Mouse (Mus musculus): ENCODE results near the gene Sh2b1. TPM values are rescaled to one million over a fixed set of nuclear protein-coding genes. Genes with fewer than 3 reads are reported as not detected.

Sh2b1 gene
- total RNA-seq, 2 experiments from 2014 or later: 68.5 to 73.5 TPM

GRCm38 (mm10) chr7:126428631-126429502, 46.4 kb downstream of the Sh2b1 start, which contains the start of gene Rabep2:
Rabep2 (plus strand) TSS chr7:126428759.
- intact Hi-C loops (cut with DNase I): loop anchor here (2.0 kb wide), 1 partner anchor 74 kb away; the partner anchor contains the start of gene Atxn2l
- peak; percentile 94 to 95 for DNase-seq (ENCODE audit: low spot score in 2 of 2)

GRCm38 (mm10) chr7:126428154-126428553, 47.1 kb downstream of the Sh2b1 start:
- intact Hi-C loops (cut with DNase I): loop anchor here (2.0 kb wide), 1 partner anchor 75 kb away; the partner anchor contains the start of gene Atxn2l
- DNase-seq (ENCODE audit: low spot score in 2 of 2): no peak

GRCm38 (mm10) chr7:126427323-126427860, 47.8 kb downstream of the Sh2b1 start:
- DNase-seq (ENCODE audit: low spot score in 2 of 2): no peak
- intact Hi-C loops (cut with DNase I): no loop called here

- DNase-seq (ENCODE audit: low spot score in 2 of 2): no peak
- intact Hi-C loops (cut with DNase I): no loop called here
These were observed 51.1 kb downstream of the Sh2b1 start for GRCm38 (mm10) chr7:126424161-126424560.

GRCm38 (mm10) chr7:126421756-126422155, 53.5 kb downstream of the Sh2b1 start:
- intact Hi-C loops (cut with DNase I): no loop called here
- DNase-seq (ENCODE audit: low spot score in 2 of 2): no peak

GRCm38 (mm10) chr7:126418496-126418895, 56.7 kb downstream of the Sh2b1 start:
- DNase-seq (ENCODE audit: low spot score in 2 of 2): no peak
- intact Hi-C loops (cut with DNase I): no loop called here

- no peak for DNase-seq (ENCODE audit: low spot score in 2 of 2)
- intact Hi-C loops (cut with DNase I): no loop called here
These were observed 57.6 kb downstream of the Sh2b1 start for GRCm38 (mm10) chr7:126417606-126418005.

GRCm38 (mm10) chr7:126417045-126417444, 58.2 kb downstream of the Sh2b1 start:
- no peak for DNase-seq (ENCODE audit: low spot score in 2 of 2)
- intact Hi-C loops (cut with DNase I): no loop called here

Other genes starting within 250 kb of the Sh2b1 start
- gene Sbk1, start 202.8 kb downstream of the Sh2b1 start, total RNA-seq (2021): 10 to 100 TPM; 65.2 to 69.9 TPM
- 1 to 10 TPM in 1 of 2 experiments, under 1 TPM in 1; 0.57 to 1.5 TPM for gene Lat, start 105.9 kb downstream of the Sh2b1 start, total RNA-seq (2021)
- gene Spns1, start 98.0 kb downstream of the Sh2b1 start, total RNA-seq (2021): 10 to 100 TPM; 81.5 to 85.5 TPM
- 1 to 10 TPM; 5.2 to 5.5 TPM for gene Nfatc2ip, start 78.7 kb downstream of the Sh2b1 start, total RNA-seq (2021)
- gene Cd19, start 60.5 kb downstream of the Sh2b1 start, total RNA-seq (2021): not detected
- gene Rabep2, start 46.7 kb downstream of the Sh2b1 start, total RNA-seq (2021): 10 to 100 TPM; 11.0 to 11.6 TPM
- gene Atp2a1, start 12.3 kb downstream of the Sh2b1 start, total RNA-seq (2021): under 1 TPM in 1 of 2 experiments, not detected in 1; 0.54 TPM
- gene Tufm, start 11.9 kb upstream of the Sh2b1 start, total RNA-seq (2021): 10 to 100 TPM; 77.2 to 81.6 TPM
- gene Atxn2l, start 28.0 kb upstream of the Sh2b1 start, total RNA-seq (2021): 100 to 1,000 TPM; 102 to 144 TPM
- gene Eif3c, start 91.0 kb upstream of the Sh2b1 start, total RNA-seq (2021): 100 to 1,000 TPM; 169 to 193 TPM
- gene Apobr, start 109.5 kb upstream of the Sh2b1 start, total RNA-seq (2021): under 1 TPM; 0.39 to 0.63 TPM
- 10 to 100 TPM; 27.4 to 35.8 TPM for gene Cln3, start 110.4 kb upstream of the Sh2b1 start, total RNA-seq (2021)
- not detected for gene Il27, start 119.5 kb upstream of the Sh2b1 start, total RNA-seq (2021)
- gene Nupr1, start 155.4 kb upstream of the Sh2b1 start, total RNA-seq (2021): 10 to 100 TPM; 16.6 to 17.2 TPM
- gene Sgf29, start 173.9 kb upstream of the Sh2b1 start, total RNA-seq (2021): 10 to 100 TPM; 27.2 to 38.4 TPM
- 10 to 100 TPM in 1 of 2 experiments, 1 to 10 TPM in 1; 9.6 to 15.9 TPM for gene Sult1a1, start 201.0 kb upstream of the Sh2b1 start, total RNA-seq (2021)
- 100 to 1,000 TPM in 1 of 2 experiments, 10 to 100 TPM in 1; 85.8 to 109 TPM for gene Bola2, start 220.0 kb upstream of the Sh2b1 start, total RNA-seq (2021)
- gene Slx1b, start 220.4 kb upstream of the Sh2b1 start, total RNA-seq (2021): 10 to 100 TPM; 17.6 to 20.3 TPM
- 100 to 1,000 TPM; 159 to 176 TPM for gene Coro1a, start 232.4 kb upstream of the Sh2b1 start, total RNA-seq (2021)

All from left cerebral cortex, postnatal 36 days (tissue).